Mouse (Mus musculus): ENCODE results near the gene Pde4d.

DNA sequence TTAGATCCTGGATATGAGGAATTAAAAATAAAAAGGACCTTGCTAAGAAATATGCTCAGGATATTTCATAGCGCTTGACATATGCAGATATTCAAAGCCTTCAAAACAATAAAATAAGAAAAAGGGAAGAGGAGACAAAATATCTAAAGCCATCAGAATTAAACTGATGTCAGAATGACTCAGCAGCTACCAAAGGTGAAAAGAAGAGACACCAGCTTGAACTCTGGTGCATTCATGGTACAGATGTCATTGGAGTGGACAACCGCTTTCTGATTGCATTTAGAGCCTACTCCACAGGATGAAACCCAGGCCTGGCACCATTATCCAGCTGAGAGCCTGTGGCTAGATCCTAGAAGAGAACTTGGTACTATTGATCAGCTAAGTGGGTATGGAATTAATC, 1161.0 kb downstream of the Pde4d start:
- TF ChIP-seq CTCF (IDR thresholded peaks at IDR 0.05; ENCODE audit: extremely low read depth, insufficient read depth, low read length) (no peak), POLR2A (IDR thresholded peaks at IDR 0.05; ENCODE audit: extremely low read depth, insufficient read depth, low read length) (no peak)
